Mouse (Mus musculus) liver, embryonic 11.5 days (tissue): ENCODE data around the gene Grip1. TPM values are rescaled to one million over a fixed set of nuclear protein-coding genes. Genes with fewer than 3 reads are reported as not detected.

Experiments used
- ATAC-seq: fragments of 200-750 bp; cut with Nextera tagmentation; replicated peaks from 2 replicates; pipeline ENCODE4 v1.8.0; 2017; ENCODE audit warnings: moderate number of reproducible peaks, mild to moderate bottlenecking, moderate TSS enrichment, moderate library complexity; ENCODE audit not compliant: low FRiP score
- DNase-seq: peaks from one replicate; pipeline ENCODE4 v3.0.0-alpha.2; 2017; ENCODE audit warnings: low spot score
- H3K27ac ChIP-seq: fragments of 300-500 bp; sonication (generic); 2 replicates; pipeline ENCODE4 v1.5.1; 2014; ENCODE audit warnings: mild to moderate bottlenecking, low read depth, low read length, control low read depth
- H3K27me3 ChIP-seq: fragments of 300-500 bp; sonication (generic); replicated peaks from 2 replicates; pipeline ENCODE4 v1.6.1; 2014; ENCODE audit warnings: low read length, mixed read lengths; ENCODE audit not compliant: control insufficient read depth, insufficient read depth
- H3K36me3 ChIP-seq: fragments of 300-500 bp; sonication (generic); 2 replicates; pipeline ENCODE4 v1.6.1; 2014; ENCODE audit warnings: mild to moderate bottlenecking, low read length, moderate library complexity, mixed read lengths; ENCODE audit not compliant: control insufficient read depth, insufficient read depth
- H3K4me1 ChIP-seq: fragments of 300-500 bp; sonication (generic); replicated peaks from 2 replicates; pipeline ENCODE4 v1.6.1; 2014; ENCODE audit warnings: low read length, mixed read lengths; ENCODE audit not compliant: control insufficient read depth, insufficient read depth
- H3K4me2 ChIP-seq: fragments of 300-500 bp; sonication (generic); 2 replicates; pipeline ENCODE4 v1.6.1; 2014; ENCODE audit warnings: mild to moderate bottlenecking, control low read depth, moderate library complexity
- H3K4me3 ChIP-seq: fragments of 300-500 bp; sonication (generic); 2 replicates; pipeline ENCODE4 v1.5.1; 2014; ENCODE audit warnings: low read depth, low read length, control low read depth
- H3K9ac ChIP-seq: fragments of 300-500 bp; sonication (generic); 2 replicates; pipeline ENCODE4 v1.6.1; 2014; ENCODE audit warnings: low read depth, low read length, control low read depth
- H3K9me3 ChIP-seq: fragments of 300-500 bp; sonication (generic); 2 replicates; pipeline ENCODE4 v1.6.1; 2016; ENCODE audit warnings: low read length, inconsistent platforms, mixed read lengths; ENCODE audit not compliant: control insufficient read depth
- WGBS: fragments of 180-500 bp; shearing (Covaris S2); extraction: QIAGEN DNeasy Blood & Tissue Kit; methylation state at CpG from one replicate; pipeline ENCODE4 v1.1.7; 2014; 5-methylcytosine and 5-hydroxymethylcytosine counted together
- polyA plus RNA-seq: library from polyadenylated mRNA; unstranded; fragments of >200 nt; fragmentation: Nextera tagmentation; extraction: Ambion mirVana; gene quantifications from 2 replicates; pipeline ENCODE4 v1.2.1, GENCODE M21; 2014

Gene Grip1
- polyA plus RNA-seq, 1 experiment from 2014 or later = 2.3 TPM

DNA sequence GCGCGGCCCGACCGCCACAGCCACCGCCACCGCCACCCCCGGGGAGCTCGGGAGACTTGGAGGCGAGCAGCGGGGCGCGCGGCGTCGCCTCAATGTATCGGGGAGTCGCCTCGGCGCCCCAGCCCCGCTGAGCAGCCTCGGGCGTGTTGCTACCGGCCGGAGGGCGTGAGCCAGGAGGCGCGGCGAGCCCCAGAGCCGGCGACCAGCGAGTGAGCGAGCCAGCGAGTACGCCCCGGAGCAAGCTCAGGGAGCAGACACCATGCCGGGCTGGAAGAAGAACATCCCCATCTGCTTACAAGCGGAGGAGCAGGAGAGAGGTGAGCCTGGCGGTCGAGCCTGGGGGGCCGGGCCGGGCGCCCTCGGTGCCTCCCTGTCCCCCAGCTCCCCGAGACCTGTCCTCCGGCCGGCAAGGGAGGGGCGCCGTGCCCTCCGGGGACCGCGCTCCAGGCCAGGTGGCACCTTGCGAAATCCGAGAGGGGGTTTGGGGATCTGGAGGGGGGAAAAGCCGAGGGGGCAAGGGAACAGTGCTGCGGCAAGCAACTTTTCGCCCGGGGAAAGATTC lies 557 bp downstream of the Grip1 start:
- Histone ChIP-seq H3K9ac (peak overlapping the region; percentile 58), H3K36me3 (no peaks in the 10 kb centered on the region), H3K4me3 (peak overlapping the region; percentile 62), H3K27ac (peak overlapping the region; percentile 59; the same call in 1 of the 2 replicates), H3K9me3 (no peaks in the 10 kb centered on the region), H3K4me2 (peak overlapping the region; percentile 65), H3K4me1 (peaks cover 7% of the 10 kb centered on the region; the same call in 1 of the 2 replicates), H3K27me3 (peaks cover 37% of the 10 kb centered on the region)
- DNase-seq (no peak), ATAC-seq (peak; percentile 40)
- WGBS = 0% methylated on average over 48 of the region's 57 CpGs

- Histone ChIP-seq H3K9ac (peak overlapping the region; percentile 58), H3K27ac (no peak overlapping the region), H3K36me3 (no peaks in the 10 kb centered on the region), H3K4me2 (peak overlapping the region; percentile 65), H3K4me1 (peaks cover 7% of the 10 kb centered on the region; the same call in 1 of the 2 replicates), H3K4me3 (peak overlapping the region; percentile 62), H3K9me3 (no peaks in the 10 kb centered on the region), H3K27me3 (peaks cover 37% of the 10 kb centered on the region)
- no peak for ATAC-seq
- DNase-seq = peak; percentile 37
- 1% methylated on average over 31 of the region's 31 CpGs for WGBS
These were observed 1.3 kb downstream of the Grip1 start for GRCm38 (mm10) chr10:119454668-119455542.

GRCm38 (mm10) chr10:119455543-119455940 lies 1.9 kb downstream of the Grip1 start:
- no peaks in the 10 kb centered on the region for H3K9me3 ChIP-seq
- no peaks in the 10 kb centered on the region for H3K36me3 ChIP-seq
- H3K4me1 ChIP-seq = peaks cover 9% of the 10 kb centered on the region; the same call in 1 of the 2 replicates
- no peak overlapping the region for H3K27ac ChIP-seq
- no peak overlapping the region for H3K9ac ChIP-seq
- peak overlapping the region; percentile 65 for H3K4me2 ChIP-seq
- no peak for ATAC-seq
- no peak for DNase-seq
- H3K27me3 ChIP-seq = peaks cover 37% of the 10 kb centered on the region
- 20% methylated on average over 10 of the region's 10 CpGs for WGBS
- peak overlapping the region; percentile 62 for H3K4me3 ChIP-seq

GRCm38 (mm10) chr10:119457121-119457520 lies 3.5 kb downstream of the Grip1 start:
- WGBS = 69% methylated on average over 5 of the region's 5 CpGs
- no peaks in the 10 kb centered on the region for H3K9me3 ChIP-seq

DNA sequence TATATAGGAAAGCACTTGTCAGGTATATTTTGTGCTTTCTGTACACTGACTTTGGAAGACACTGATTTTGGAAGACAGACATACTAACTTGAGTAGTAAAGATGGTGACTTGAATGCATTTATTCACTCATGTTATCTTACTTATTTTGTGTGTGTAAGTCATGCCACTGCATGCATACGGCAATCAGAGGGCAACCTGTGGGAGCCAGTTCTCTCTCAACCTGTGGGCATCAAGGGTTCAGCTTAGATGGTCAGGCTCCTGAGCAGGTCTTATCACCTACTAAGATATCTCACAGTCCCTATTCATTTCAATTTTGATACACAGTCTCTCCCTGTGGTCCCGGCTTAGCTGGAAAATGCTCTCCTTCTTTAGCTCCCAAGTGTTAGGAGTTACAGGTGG lies 5.4 kb downstream of the Grip1 start:
- ATAC-seq = no peak
- peaks cover 14% of the 10 kb centered on the region for H3K4me1 ChIP-seq
- H3K4me2 ChIP-seq = no peak overlapping the region
- no peak overlapping the region for H3K9ac ChIP-seq
- WGBS = 86% methylated on average over 2 of the region's 2 CpGs
- no peak overlapping the region for H3K27ac ChIP-seq
- DNase-seq = no peak
- no peaks in the 10 kb centered on the region for H3K36me3 ChIP-seq
- H3K9me3 ChIP-seq = no peaks in the 10 kb centered on the region
- no peak overlapping the region for H3K4me3 ChIP-seq
- H3K27me3 ChIP-seq = peaks cover 20% of the 10 kb centered on the region

More at GRCm38 (mm10) chr10:119457121-119457520, 3.5 kb downstream of the Grip1 start:
- ATAC-seq (no peak), DNase-seq (no peak)
- Histone ChIP-seq H3K4me3 (no peak overlapping the region), H3K9ac (no peak overlapping the region), H3K27me3 (peaks cover 37% of the 10 kb centered on the region), H3K4me2 (no peak overlapping the region), H3K27ac (no peak overlapping the region), H3K4me1 (peaks cover 10% of the 10 kb centered on the region; the same call in 1 of the 2 replicates), H3K36me3 (no peaks in the 10 kb centered on the region)

GRCm38 (mm10) chr10:119463345-119463744 lies 9.7 kb downstream of the Grip1 start:
- Histone ChIP-seq H3K4me3 (no peak overlapping the region), H3K4me1 (peaks cover 7% of the 10 kb centered on the region), H3K27ac (no peak overlapping the region), H3K4me2 (no peak overlapping the region), H3K9me3 (no peaks in the 10 kb centered on the region), H3K27me3 (no peaks in the 10 kb centered on the region), H3K9ac (no peak overlapping the region), H3K36me3 (no peaks in the 10 kb centered on the region)
- DNase-seq (no peak), ATAC-seq (no peak)
- WGBS = 64% methylated on average over 7 of the region's 7 CpGs

GRCm38 (mm10) chr10:119463793-119464192 lies 10.2 kb downstream of the Grip1 start:
- H3K9ac ChIP-seq = no peak overlapping the region
- ATAC-seq = peak; percentile 53
- H3K4me1 ChIP-seq = peaks cover 7% of the 10 kb centered on the region
- DNase-seq = no peak
- H3K9me3 ChIP-seq = no peaks in the 10 kb centered on the region
- H3K4me3 ChIP-seq = no peak overlapping the region
- 39% methylated on average over 7 of the region's 7 CpGs for WGBS
- H3K27me3 ChIP-seq = no peaks in the 10 kb centered on the region
- no peak overlapping the region for H3K4me2 ChIP-seq
- no peaks in the 10 kb centered on the region for H3K36me3 ChIP-seq
- no peak overlapping the region for H3K27ac ChIP-seq

GRCm38 (mm10) chr10:119467976-119468375 lies 14.3 kb downstream of the Grip1 start:
- peaks cover 3% of the 10 kb centered on the region for H3K4me1 ChIP-seq
- DNase-seq (no peak), ATAC-seq (no peak)
- H3K27me3 ChIP-seq = no peaks in the 10 kb centered on the region
- H3K4me3 ChIP-seq = no peak overlapping the region
- H3K36me3 ChIP-seq = no peaks in the 10 kb centered on the region
- no peaks in the 10 kb centered on the region for H3K9me3 ChIP-seq
- H3K4me2 ChIP-seq = no peak overlapping the region
- H3K27ac ChIP-seq = no peak overlapping the region
- H3K9ac ChIP-seq = no peak overlapping the region
- 84% methylated on average over 18 of the region's 18 CpGs for WGBS
